Mouse (Mus musculus) gastrocnemius, postnatal 36 days (tissue): ENCODE results near the gene Pkd1l2. TPM values are rescaled to one million over a fixed set of nuclear protein-coding genes. Genes with fewer than 3 reads are reported as not detected.
A peak's percentile ranks its signal among the peaks of the same experiment; 100 is the strongest.

Source experiments
- DNase-seq, 2 experiments: peaks; one replicate each; pipeline ENCODE4 v3.0.0; 2022
- intact Hi-C: fragments of 180-260 bp; cut with DNase I; formaldehyde crosslinking; loops from one replicate; pipeline ENCODE4 v1.15.1; 2025
- long read RNA-seq, 2 experiments: library from polyadenylated mRNA; stranded (forward); transcript quantifications; one replicate each; pipeline ENCODE4 v2.0.0; 2021
- total RNA-seq, 2 experiments: library from RNA; stranded (reverse); gene quantifications; 2 replicates each; pipeline ENCODE4 v1.2.3; 2021

Pkd1l2 gene
- under 1 TPM; 0.13 to 0.15 TPM for total RNA-seq
- long read RNA-seq, experiment 1, result 0 reads
- long read RNA-seq, experiment 2, result 0 reads

GRCm38 (mm10) chr8:117082399-117082872, at the start of gene Pkd1l2:
TSS of gene Pkd1l2 (minus strand) at chr8:117082449.
- intact Hi-C loops, result no loop called here

GRCm38 (mm10) chr8:117127063-117127462, 44.8 kb upstream of the Pkd1l2 start:
- intact Hi-C loops, result loop anchor here (1.0 kb wide), 1 partner anchor 30 kb away; no protein-coding TSS in a partner anchor
- no peak for DNase-seq

More at GRCm38 (mm10) chr8:117082399-117082872, at the start of gene Pkd1l2:
- no peak for DNase-seq

- intact Hi-C loops, result no loop called here
- DNase-seq, result no peak
Measured at GRCm38 (mm10) chr8:117126411-117126810, 44.2 kb upstream of the Pkd1l2 start.

- intact Hi-C loops, result no loop called here
- DNase-seq, result no peak
Measured at GRCm38 (mm10) chr8:117125854-117126253, 43.6 kb upstream of the Pkd1l2 start.

GRCm38 (mm10) chr8:117123850-117124633, 41.8 kb upstream of the Pkd1l2 start:
- intact Hi-C loops, result no loop called here
- no peak for DNase-seq

GRCm38 (mm10) chr8:117121277-117121676, 39.0 kb upstream of the Pkd1l2 start:
- intact Hi-C loops, result no loop called here
- no peak for DNase-seq

- intact Hi-C loops, result no loop called here
- no peak for DNase-seq
Measured at GRCm38 (mm10) chr8:117118409-117118808, 36.2 kb upstream of the Pkd1l2 start.

GRCm38 (mm10) chr8:117116534-117116933, 34.3 kb upstream of the Pkd1l2 start:
- intact Hi-C loops, result no loop called here
- no peak for DNase-seq

- no peak for DNase-seq
- intact Hi-C loops, result no loop called here
Measured at GRCm38 (mm10) chr8:117115676-117116446, 33.6 kb upstream of the Pkd1l2 start.

GRCm38 (mm10) chr8:117115094-117115493, 32.8 kb upstream of the Pkd1l2 start:
- intact Hi-C loops, result no loop called here
- no peak for DNase-seq

GRCm38 (mm10) chr8:117112261-117112660, 30.0 kb upstream of the Pkd1l2 start:
- intact Hi-C loops, result no loop called here
- DNase-seq, result no peak

GRCm38 (mm10) chr8:117111641-117112040, 29.4 kb upstream of the Pkd1l2 start:
- intact Hi-C loops, result no loop called here
- DNase-seq, result no peak

- intact Hi-C loops, result loop anchor here (2.0 kb wide), 1 partner anchor 363 kb away; no protein-coding TSS in a partner anchor
- peak; percentile 32 to 51 for DNase-seq
Measured at GRCm38 (mm10) chr8:117109801-117110390, 27.6 kb upstream of the Pkd1l2 start.

GRCm38 (mm10) chr8:117109018-117109711, 26.9 kb upstream of the Pkd1l2 start:
- intact Hi-C loops, result loop anchor here (2.0 kb wide), 1 partner anchor 364 kb away; no protein-coding TSS in a partner anchor
- DNase-seq, result no peak

GRCm38 (mm10) chr8:117107533-117107932, 25.3 kb upstream of the Pkd1l2 start:
- intact Hi-C loops, result no loop called here
- DNase-seq, result peak; percentile 43 to 49

- intact Hi-C loops, result loop anchor here (1.0 kb wide), 1 partner anchor 30 kb away; no protein-coding TSS in a partner anchor
- DNase-seq, result no peak
Measured at GRCm38 (mm10) chr8:117097564-117098191, 15.4 kb upstream of the Pkd1l2 start.

GRCm38 (mm10) chr8:117097051-117097563, 14.9 kb upstream of the Pkd1l2 start:
- no peak for DNase-seq
- intact Hi-C loops, result loop anchor here (1.0 kb wide), 1 partner anchor 30 kb away; no protein-coding TSS in a partner anchor

- intact Hi-C loops, result no loop called here
- DNase-seq, result no peak
Measured at GRCm38 (mm10) chr8:117095647-117096046, 13.4 kb upstream of the Pkd1l2 start, which contains the start of gene Bco1. TSS of gene Bco1 (plus strand) at chr8:117095854.

GRCm38 (mm10) chr8:117094053-117094452, 11.8 kb upstream of the Pkd1l2 start:
- DNase-seq, result peak in 1 of 2 experiments; percentile 23

More at GRCm38 (mm10) chr8:117094053-117094452, 11.8 kb upstream of the Pkd1l2 start:
- intact Hi-C loops, result no loop called here
